Mouse (Mus musculus) stomach, postnatal 0 days (tissue): ENCODE measurements around the gene Gif.

Experiments used
- CTCF ChIP-seq: IDR thresholded peaks from 2 replicates; pipeline ENCODE4 v1.5.1; 2016; ENCODE audit warnings: antibody characterized with exemption, low read depth, mild to moderate bottlenecking, moderate library complexity
- EP300 ChIP-seq: optimal IDR thresholded peaks from 2 replicates; pipeline ENCODE3; 2016; ENCODE audit warnings: antibody characterized with exemption

- no peak for TF ChIP-seq EP300
- no peak for TF ChIP-seq CTCF
Measured at GRCm38 (mm10) chr19:11793741-11794359, 46.5 kb downstream of the Gif start.
